Mouse (Mus musculus) bone marrow, adult 2 months (tissue): ENCODE results near the gene Acvr1. TPM values are rescaled to one million over a fixed set of nuclear protein-coding genes. Genes with fewer than 3 reads are reported as not detected.

Experiments used
- H3K27ac ChIP-seq: fragments of 200-500 bp; 2 replicates; pipeline ENCODE4 v1.5.1; 2012; ENCODE audit warnings: low read depth, mild to moderate bottlenecking, control low read depth, inconsistent platforms, low read length; ENCODE audit not compliant: control insufficient read depth, poor library complexity, insufficient read depth
- H3K4me1 ChIP-seq: fragments of 200-500 bp; 2 replicates; pipeline ENCODE4 v1.6.1; 2011; ENCODE audit warnings: low read length; ENCODE audit not compliant: control insufficient read depth, insufficient read depth
- H3K4me3 ChIP-seq: fragments of 200-500 bp; replicated peaks from 2 replicates; pipeline ENCODE3; 2011; ENCODE audit warnings: mild to moderate bottlenecking, low read depth, low read length, control low read depth; ENCODE audit not compliant: control insufficient read depth
- CTCF ChIP-seq: fragments of 200-500 bp; IDR thresholded peaks from 2 replicates; pipeline ENCODE4 v1.5.1; 2011; ENCODE audit warnings: low read length, control low read depth; ENCODE audit not compliant: control insufficient read depth, insufficient read depth
- POLR2A ChIP-seq: fragments of 200-500 bp; IDR thresholded peaks from 2 replicates; pipeline ENCODE4 v1.6.1; 2011; ENCODE audit warnings: low read depth, mild to moderate bottlenecking, control low read depth, low read length, borderline replicate concordance; ENCODE audit not compliant: control insufficient read depth
- WGBS: fragments of 180-500 bp; shearing (Covaris S2); methylation state at CpG from one replicate; pipeline ENCODE4 v1.1.7; 2018; 5-methylcytosine and 5-hydroxymethylcytosine counted together
- polyA plus RNA-seq: library from polyadenylated mRNA; stranded (reverse); fragments of >200 nt; gene quantifications from 2 replicates; pipeline ENCODE4 v1.2.4, GENCODE M21; 2011; ENCODE audit warnings: low replicate concordance; ENCODE audit not compliant: missing spikeins, insufficient read depth, insufficient read length

The Acvr1 gene
- polyA plus RNA-seq, 1 experiment, result 3.1 TPM

DNA sequence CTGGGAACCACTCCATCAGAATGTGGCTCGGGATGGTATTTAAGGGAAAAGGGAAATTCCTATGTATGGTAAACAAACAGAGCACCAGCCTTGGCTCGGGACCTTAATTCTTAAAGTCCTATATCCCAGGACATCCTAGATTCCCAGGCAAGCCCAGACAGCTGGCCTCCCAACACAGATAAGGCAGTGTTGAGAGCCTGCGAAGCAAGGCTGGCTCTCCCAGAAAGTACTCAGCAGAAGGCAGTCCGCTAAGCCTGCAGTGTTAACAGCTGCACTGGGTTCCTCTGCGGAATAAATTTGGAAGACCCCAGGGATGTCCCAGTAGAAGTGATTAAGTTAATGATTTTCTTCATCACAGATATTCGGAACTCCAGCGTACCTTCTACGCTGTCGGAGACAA lies 16.5 kb downstream of the Acvr1 start:
- Histone ChIP-seq H3K4me1 (no peaks in the 10 kb centered on the region), H3K4me3 (no peak overlapping the region), H3K27ac (no peak overlapping the region)
- WGBS, result 88% methylated on average over 9 of the region's 9 CpGs
- TF ChIP-seq POLR2A, result no peak
- no peak for TF ChIP-seq CTCF

DNA sequence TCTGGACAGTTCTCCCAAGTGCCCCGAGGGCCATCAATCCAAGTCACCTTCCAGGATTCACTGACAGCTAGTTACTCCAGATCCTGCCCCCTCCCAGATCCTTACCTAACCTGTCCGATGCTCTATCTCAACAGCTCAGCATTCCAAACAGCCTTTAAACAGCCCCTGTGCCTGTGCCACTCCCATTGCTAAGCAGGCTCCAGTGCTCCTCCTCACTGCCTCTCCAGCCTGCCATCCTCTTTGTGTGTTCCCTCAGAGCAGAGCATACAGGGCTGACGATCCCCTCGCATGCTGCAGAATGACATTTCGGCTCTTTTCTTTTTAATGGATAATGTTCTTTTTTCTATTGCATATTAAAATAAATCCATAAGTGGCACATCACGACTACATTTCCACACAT lies 17.0 kb downstream of the Acvr1 start:
- Histone ChIP-seq H3K27ac (no peak overlapping the region), H3K4me1 (no peaks in the 10 kb centered on the region), H3K4me3 (no peak overlapping the region)
- TF ChIP-seq POLR2A (no peak), CTCF (no peak)
- 83% methylated on average over 6 of the region's 6 CpGs for WGBS

DNA sequence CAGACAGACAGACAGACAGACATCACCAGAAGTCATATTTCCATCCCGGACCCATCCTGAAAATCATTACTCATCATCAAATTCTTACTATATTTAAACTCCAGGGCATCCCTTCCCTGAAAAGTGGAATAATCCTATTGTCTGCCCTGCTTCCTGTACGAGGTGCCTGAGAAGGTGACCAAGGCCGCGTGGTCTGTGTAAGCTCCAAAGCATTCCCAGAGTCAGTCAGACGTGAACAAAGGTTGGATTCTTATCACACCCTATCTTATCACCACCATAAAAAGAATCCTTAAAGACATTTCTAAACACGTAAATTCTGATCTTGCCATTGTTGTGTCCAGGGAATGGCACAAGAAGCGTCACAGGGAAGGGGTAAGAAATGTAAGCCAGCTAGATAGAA lies 18.0 kb downstream of the Acvr1 start:
- WGBS, result 76% methylated on average over 7 of the region's 7 CpGs
- Histone ChIP-seq H3K4me1 (no peaks in the 10 kb centered on the region), H3K4me3 (no peak overlapping the region), H3K27ac (no peak overlapping the region)
- TF ChIP-seq POLR2A, result no peak

DNA sequence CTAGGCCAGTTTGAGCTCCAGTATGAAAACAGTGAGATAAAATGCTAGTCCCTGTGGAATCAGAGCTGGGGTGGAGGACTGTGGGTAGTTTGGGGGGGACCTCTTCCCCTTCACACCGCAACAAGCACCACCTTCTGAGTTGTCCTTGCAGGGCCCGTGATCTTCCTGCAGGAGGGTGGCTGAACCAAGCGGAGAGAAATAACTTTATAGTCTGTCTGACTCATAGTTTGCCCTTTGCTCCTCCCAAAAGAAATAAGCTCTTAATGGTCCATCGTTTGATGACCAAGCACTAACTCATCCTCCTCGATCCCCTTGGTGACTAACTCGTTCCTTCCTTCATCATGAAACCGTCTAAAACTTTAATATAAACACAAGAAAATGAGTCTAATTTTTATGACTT lies 20.7 kb downstream of the Acvr1 start:
- Histone ChIP-seq H3K4me3 (no peak overlapping the region), H3K27ac (no peak overlapping the region), H3K4me1 (no peaks in the 10 kb centered on the region)
- 80% methylated on average over 7 of the region's 7 CpGs for WGBS
- TF ChIP-seq CTCF, result no peak
- no peak for TF ChIP-seq POLR2A

DNA sequence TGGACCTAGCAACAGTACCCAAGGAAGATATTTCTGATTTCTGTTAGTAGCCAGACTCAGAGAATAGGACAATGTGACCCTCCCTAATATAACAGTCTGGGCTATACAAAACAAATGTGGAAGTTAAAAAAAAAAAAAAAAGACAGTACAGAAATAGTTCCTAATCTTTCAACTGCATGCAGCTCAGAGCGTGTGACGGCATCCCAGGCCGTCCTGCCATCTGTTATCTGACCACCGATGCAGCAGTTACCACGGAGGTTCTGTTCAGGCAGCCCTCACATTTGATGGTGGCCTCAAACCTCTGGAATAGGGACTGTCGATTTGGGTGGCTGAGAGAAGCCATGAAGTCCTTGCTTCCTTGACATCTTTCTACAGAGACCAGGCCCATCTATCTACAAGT lies 22.6 kb downstream of the Acvr1 start:
- no peaks in the 10 kb centered on the region for H3K4me1 ChIP-seq
- 25% methylated on average over 6 of the region's 6 CpGs for WGBS
- TF ChIP-seq POLR2A, result no peak
- no peak for TF ChIP-seq CTCF
- no peak overlapping the region for H3K4me3 ChIP-seq
- H3K27ac ChIP-seq, result no peak overlapping the region

DNA sequence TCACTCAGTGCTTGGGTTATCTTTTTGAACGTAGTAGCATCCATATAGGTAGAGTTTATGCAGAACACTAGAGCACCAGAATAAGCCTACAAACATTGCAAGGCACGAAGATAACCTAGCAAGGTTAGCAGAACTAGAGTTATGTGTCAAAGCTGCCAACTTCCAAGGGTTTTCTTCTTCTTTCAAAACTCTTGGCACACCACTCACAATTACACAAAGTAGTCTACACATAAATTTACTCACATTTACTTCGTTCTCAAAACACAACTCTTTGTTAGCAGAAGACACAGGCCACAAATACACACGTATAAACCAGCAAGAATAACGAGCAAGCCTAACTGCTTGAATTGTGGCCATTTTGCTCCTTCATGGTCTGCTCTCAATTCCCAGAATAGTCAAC lies 23.7 kb downstream of the Acvr1 start:
- Histone ChIP-seq H3K4me3 (no peak overlapping the region), H3K4me1 (no peaks in the 10 kb centered on the region), H3K27ac (no peak overlapping the region)
- WGBS, result 86% methylated on average over 5 of the region's 5 CpGs
- TF ChIP-seq CTCF, result no peak
- no peak for TF ChIP-seq POLR2A

DNA sequence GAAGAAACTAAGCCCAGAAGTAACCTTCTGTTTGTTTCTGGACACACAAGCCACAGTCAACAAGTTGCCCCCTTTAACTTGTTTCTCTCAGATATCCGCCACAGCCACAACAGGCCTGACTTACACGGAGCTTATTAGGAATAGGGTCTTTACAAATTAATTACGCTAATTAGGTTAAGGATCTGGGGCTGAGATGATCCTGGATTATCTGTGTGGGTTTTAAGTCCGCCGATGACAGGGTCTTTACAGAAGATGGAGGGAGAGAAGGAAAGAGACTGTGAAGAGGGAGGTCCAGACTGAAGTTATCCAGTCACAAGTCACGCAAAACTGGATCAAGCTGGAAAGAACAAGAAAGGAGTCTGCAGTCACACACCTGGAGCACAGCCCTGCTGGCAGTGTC lies 28.8 kb downstream of the Acvr1 start:
- TF ChIP-seq CTCF (no peak), POLR2A (no peak)
- H3K27ac ChIP-seq, result no peak overlapping the region
- no peaks in the 10 kb centered on the region; the same call in 1 of the 2 replicates for H3K4me1 ChIP-seq
- H3K4me3 ChIP-seq, result no peak overlapping the region
- WGBS, result 85% methylated on average over 6 of the region's 6 CpGs

DNA sequence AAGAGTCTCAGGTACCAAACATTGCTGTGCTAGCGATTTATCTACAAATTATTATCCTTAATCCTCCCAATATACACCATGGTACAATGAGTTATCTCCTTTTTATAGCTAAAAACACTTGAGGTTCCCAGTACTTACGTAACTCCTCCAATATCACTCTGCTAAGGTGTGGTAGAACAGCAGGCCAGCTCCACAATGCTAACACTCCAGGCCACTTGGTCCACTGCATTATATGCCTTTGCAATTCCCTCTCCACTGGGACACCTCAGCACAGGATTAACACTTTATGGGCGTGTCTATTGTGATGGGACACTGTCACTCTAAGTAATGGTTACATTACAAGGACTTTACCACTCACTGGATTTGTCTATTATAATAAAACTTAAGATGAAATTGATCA lies 30.2 kb downstream of the Acvr1 start:
- H3K4me1 ChIP-seq, result no peaks in the 10 kb centered on the region; the same call in 1 of the 2 replicates
- TF ChIP-seq POLR2A (no peak), CTCF (no peak)
- H3K27ac ChIP-seq, result no peak overlapping the region
- WGBS, result 75% methylated on average over 3 of the region's 3 CpGs
- no peak overlapping the region for H3K4me3 ChIP-seq

DNA sequence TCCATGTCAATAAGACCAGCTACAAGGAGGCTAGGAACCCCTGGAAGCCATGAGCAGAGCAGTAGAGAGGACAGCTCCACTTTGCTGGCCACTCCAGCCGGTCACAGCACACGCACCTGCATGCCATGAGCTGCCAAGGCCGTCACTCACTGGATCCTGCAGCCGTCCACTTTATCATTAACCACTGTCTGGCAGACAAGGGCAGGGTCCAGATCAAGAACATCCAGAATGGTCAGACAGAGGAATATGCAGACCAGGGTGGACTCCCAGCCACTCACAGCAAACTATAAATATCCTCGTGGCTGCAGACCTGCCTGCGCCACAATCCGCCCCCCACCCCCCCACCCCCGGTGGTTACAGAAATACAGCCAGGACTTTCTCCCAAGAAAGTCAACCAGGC lies 31.7 kb downstream of the Acvr1 start:
- H3K27ac ChIP-seq, result no peak overlapping the region
- no peaks in the 10 kb centered on the region; the same call in 1 of the 2 replicates for H3K4me1 ChIP-seq
- 75% methylated on average over 8 of the region's 8 CpGs for WGBS

More for the DNA sequence above, 31.7 kb downstream of the Acvr1 start:
- no peak overlapping the region for H3K4me3 ChIP-seq
- TF ChIP-seq CTCF (no peak), POLR2A (no peak)
